Mouse (Mus musculus) left cerebral cortex, adult 6 months (tissue): ENCODE results near the gene Vmn1r30. TPM values are rescaled to one million over a fixed set of nuclear protein-coding genes. Genes with fewer than 3 reads are reported as not detected.

Experiments
- long read RNA-seq, 2 experiments: library from polyadenylated mRNA; unstranded; transcript quantifications; one replicate each; pipeline ENCODE4 v2.0.0; 2019 to 2020
- polyA plus RNA-seq: library from polyadenylated mRNA; unstranded; fragments of <200 nt; fragmentation: Nextera tagmentation; gene quantifications from 2 replicates; pipeline ENCODE4 v1.2.3, GENCODE M21; 2021

Gene Vmn1r30
- not detected in 2 replicates for polyA plus RNA-seq
- long read RNA-seq, experiment 1: 0 reads
- long read RNA-seq, experiment 2: 0 reads

GRCm38 (mm10) chr6:58443285-58443684 lies at the start of gene Vmn1r30:
Vmn1r30 (minus strand) TSS chr6:58443385.

GRCm38 (mm10) chr6:58475230-58475629 lies 32.0 kb upstream of the Vmn1r30 start, which contains the start of gene Vmn1r31:
Vmn1r31 (minus strand) TSS chr6:58475330.

Other genes starting within 250 kb of the Vmn1r30 start
- gene Vmn1r27, start 224.6 kb downstream of the Vmn1r30 start, polyA plus RNA-seq: not detected in 2 replicates
- gene Vmn1r28, start 181.3 kb downstream of the Vmn1r30 start, polyA plus RNA-seq: not detected in 2 replicates
- not detected in 2 replicates for gene Vmn1r29, start 141.8 kb downstream of the Vmn1r30 start, polyA plus RNA-seq
- not detected in 2 replicates for gene Vmn1r31, start 31.9 kb upstream of the Vmn1r30 start, polyA plus RNA-seq
- gene Abcg2, start 141.1 kb upstream of the Vmn1r30 start, polyA plus RNA-seq: 15.5 and 15.8 TPM in 2 replicates